Mouse (Mus musculus): Measurements from ENCODE around the gene Acod1. TPM values are rescaled to one million over a fixed set of nuclear protein-coding genes. Genes with fewer than 3 reads are reported as not detected.

The Acod1 gene
- polyA plus RNA-seq, 1 experiment from 2014 or later = 0.03 TPM

Other genes with a start within 250 kb of the Acod1 start
- 2.2 and 2.5 TPM in 2 replicates for gene Kctd12, start 64.3 kb upstream of the Acod1 start, polyA plus RNA-seq (2015; fragmentation: Nextera tagmentation; extraction: Ambion mirVana)
- gene Cln5, start 23.2 kb downstream of the Acod1 start, polyA plus RNA-seq (2015; fragmentation: Nextera tagmentation; extraction: Ambion mirVana) = 18.0 and 18.1 TPM in 2 replicates
- gene Fbxl3, start 52.6 kb downstream of the Acod1 start, polyA plus RNA-seq (2015; fragmentation: Nextera tagmentation; extraction: Ambion mirVana) = 12.7 and 13.7 TPM in 2 replicates